Mouse (Mus musculus): ENCODE results near the gene Asb18. TPM values are rescaled to one million over a fixed set of nuclear protein-coding genes. Genes with fewer than 3 reads are reported as not detected.

The Asb18 gene
- total RNA-seq (2014; rRNA removed; ENCODE audit: low replicate concordance) = 5.9 and 17.3 TPM in 2 replicates
- 1.6 and 2.0 TPM in 2 replicates for polyA plus RNA-seq (2015; fragmentation: Nextera tagmentation; extraction: Ambion mirVana)

- no peaks in the 10 kb centered on the region for H3K9me3 ChIP-seq (replicated peaks; ENCODE audit: control insufficient read depth, low read length)
- H3K4me3 ChIP-seq (ENCODE audit: low read depth, low read length) = no peak within 1 kb of the TSS
- ATAC-seq (ENCODE audit: insufficient read depth, low read depth) (peak; percentile 86), DNase-seq (ENCODE audit: low spot score) (peak; percentile 45)
- 23% methylated on average over 5 of the region's 5 CpGs for WGBS
- no peaks in the 10 kb centered on the region for H3K36me3 ChIP-seq (replicated peaks; ENCODE audit: control insufficient read depth, insufficient read depth, low read length)
- H3K27ac ChIP-seq (ENCODE audit: low read depth) = peak within 1 kb of the TSS; percentile 7
- no peak for TF ChIP-seq EP300 (IDR thresholded peaks at IDR 0.05; ENCODE audit: low read depth)
- no peak for TF ChIP-seq CTCF (IDR thresholded peaks at IDR 0.05; ENCODE audit: low read depth)
- no peaks in the 10 kb centered on the region for H3K27me3 ChIP-seq (ENCODE audit: control insufficient read depth, insufficient read depth, low read length)
- H3K9ac ChIP-seq (replicated peaks; ENCODE audit: low read depth, low read length) = no peak within 1 kb of the TSS
- no peak within 1 kb of the TSS for H3K4me2 ChIP-seq (ENCODE audit: low read depth, low read length)
- peaks cover 9% of the 10 kb centered on the region; the same call in 1 of the 2 replicates for H3K4me1 ChIP-seq (ENCODE audit: control insufficient read depth, insufficient read depth)
These were observed at the start of gene Asb18 for GRCm38 (mm10) chr1:90014446-90014845. Gene Asb18 (minus strand): TSS chr1:90014666.

GRCm38 (mm10) chr1:90060599-90060998 lies 46.1 kb upstream of the Asb18 start:
- H3K9me3 ChIP-seq (replicated peaks; ENCODE audit: control insufficient read depth, low read length) = no peaks in the 10 kb centered on the region
- H3K27ac ChIP-seq (ENCODE audit: low read depth) = no peak overlapping the region
- peaks cover 4% of the 10 kb centered on the region; the same call in 1 of the 2 replicates for H3K27me3 ChIP-seq (ENCODE audit: control insufficient read depth, insufficient read depth, low read length)
- ATAC-seq (ENCODE audit: insufficient read depth, low read depth) (peak; percentile 62; the same call in 1 of the 2 replicates), DNase-seq (ENCODE audit: low spot score) (peak; percentile 68)
- no peak overlapping the region for H3K4me3 ChIP-seq (ENCODE audit: low read depth, low read length)
- WGBS = 17% methylated on average over 7 of the region's 7 CpGs
- no peaks in the 10 kb centered on the region for H3K4me1 ChIP-seq (ENCODE audit: control insufficient read depth, insufficient read depth)
- H3K4me2 ChIP-seq (ENCODE audit: low read depth, low read length) = no peak overlapping the region
- no peaks in the 10 kb centered on the region for H3K36me3 ChIP-seq (replicated peaks; ENCODE audit: control insufficient read depth, insufficient read depth, low read length)
- H3K9ac ChIP-seq (replicated peaks; ENCODE audit: low read depth, low read length) = no peak overlapping the region
- TF ChIP-seq CTCF (IDR thresholded peaks at IDR 0.05; ENCODE audit: low read depth) (peak; percentile 72), EP300 (IDR thresholded peaks at IDR 0.05; ENCODE audit: low read depth) (no peak)

GRCm38 (mm10) chr1:90060054-90060453 lies 45.6 kb upstream of the Asb18 start:
- H3K4me2 ChIP-seq (ENCODE audit: low read depth, low read length) = no peak overlapping the region
- no peaks in the 10 kb centered on the region for H3K4me1 ChIP-seq (ENCODE audit: control insufficient read depth, insufficient read depth)
- DNase-seq (ENCODE audit: low spot score) (no peak), ATAC-seq (ENCODE audit: insufficient read depth, low read depth) (no peak)
- no peak for TF ChIP-seq CTCF (IDR thresholded peaks at IDR 0.05; ENCODE audit: low read depth)
- TF ChIP-seq EP300 (IDR thresholded peaks at IDR 0.05; ENCODE audit: low read depth) = no peak
- no peaks in the 10 kb centered on the region for H3K9me3 ChIP-seq (replicated peaks; ENCODE audit: control insufficient read depth, low read length)
- peaks cover 4% of the 10 kb centered on the region; the same call in 1 of the 2 replicates for H3K27me3 ChIP-seq (ENCODE audit: control insufficient read depth, insufficient read depth, low read length)
- no peaks in the 10 kb centered on the region for H3K36me3 ChIP-seq (replicated peaks; ENCODE audit: control insufficient read depth, insufficient read depth, low read length)
- H3K4me3 ChIP-seq (ENCODE audit: low read depth, low read length) = no peak overlapping the region
- H3K27ac ChIP-seq (ENCODE audit: low read depth) = no peak overlapping the region
- 47% methylated on average over 3 of the region's 3 CpGs for WGBS
- H3K9ac ChIP-seq (replicated peaks; ENCODE audit: low read depth, low read length) = no peak overlapping the region

- TF ChIP-seq EP300 (IDR thresholded peaks at IDR 0.05; ENCODE audit: low read depth) = no peak
- no peak for TF ChIP-seq CTCF (IDR thresholded peaks at IDR 0.05; ENCODE audit: low read depth)
- Histone ChIP-seq H3K9ac (replicated peaks; ENCODE audit: low read depth, low read length) (no peak overlapping the region), H3K4me3 (ENCODE audit: low read depth, low read length) (no peak overlapping the region), H3K36me3 (replicated peaks; ENCODE audit: control insufficient read depth, insufficient read depth, low read length) (no peaks in the 10 kb centered on the region), H3K27ac (ENCODE audit: low read depth) (no peak overlapping the region), H3K4me2 (ENCODE audit: low read depth, low read length) (no peak overlapping the region), H3K4me1 (ENCODE audit: control insufficient read depth, insufficient read depth) (no peaks in the 10 kb centered on the region), H3K27me3 (ENCODE audit: control insufficient read depth, insufficient read depth, low read length) (no peaks in the 10 kb centered on the region), H3K9me3 (replicated peaks; ENCODE audit: control insufficient read depth, low read length) (no peaks in the 10 kb centered on the region)
- 74% methylated on average over 4 of the region's 4 CpGs for WGBS
- no peak for ATAC-seq (ENCODE audit: insufficient read depth, low read depth)
- DNase-seq (ENCODE audit: low spot score) = no peak
These were observed 40.5 kb upstream of the Asb18 start for GRCm38 (mm10) chr1:90054991-90055390.

GRCm38 (mm10) chr1:90051347-90051746 lies 36.9 kb upstream of the Asb18 start:
- Histone ChIP-seq H3K4me1 (ENCODE audit: control insufficient read depth, insufficient read depth) (no peaks in the 10 kb centered on the region), H3K27ac (ENCODE audit: low read depth) (no peak overlapping the region), H3K4me2 (ENCODE audit: low read depth, low read length) (no peak overlapping the region), H3K9ac (replicated peaks; ENCODE audit: low read depth, low read length) (no peak overlapping the region), H3K36me3 (replicated peaks; ENCODE audit: control insufficient read depth, insufficient read depth, low read length) (no peaks in the 10 kb centered on the region), H3K9me3 (replicated peaks; ENCODE audit: control insufficient read depth, low read length) (no peaks in the 10 kb centered on the region), H3K4me3 (ENCODE audit: low read depth, low read length) (no peak overlapping the region), H3K27me3 (ENCODE audit: control insufficient read depth, insufficient read depth, low read length) (no peaks in the 10 kb centered on the region)
- DNase-seq (ENCODE audit: low spot score) (peak; percentile 63), ATAC-seq (ENCODE audit: insufficient read depth, low read depth) (peak; percentile 30; the same call in 1 of the 2 replicates)
- TF ChIP-seq EP300 (IDR thresholded peaks at IDR 0.05; ENCODE audit: low read depth) = no peak
- peak; percentile 74 for TF ChIP-seq CTCF (IDR thresholded peaks at IDR 0.05; ENCODE audit: low read depth)
- WGBS = 20% methylated on average over 5 of the region's 5 CpGs

Data from heart, postnatal 0 days (tissue).